Mouse (Mus musculus) heart, postnatal 0 days (tissue): Measurements from ENCODE around the gene Vwa8. TPM values are rescaled to one million over a fixed set of nuclear protein-coding genes. Genes with fewer than 3 reads are reported as not detected.

Experiments
- ATAC-seq: fragments of 200-750 bp; cut with Nextera tagmentation; 2 replicates; pipeline ENCODE4 v1.8.0; 2017; ENCODE audit warnings: low read depth, moderate number of reproducible peaks, moderate library complexity; ENCODE audit not compliant: insufficient read depth
- DNase-seq: peaks from one replicate; pipeline ENCODE4 v3.0.0-alpha.2; 2016; ENCODE audit warnings: low spot score
- H3K27ac ChIP-seq: fragments of 300-500 bp; sonication (generic); 2 replicates; pipeline ENCODE4 v1.5.1; 2014; ENCODE audit warnings: low read depth, mild to moderate bottlenecking
- H3K27me3 ChIP-seq: fragments of 300-500 bp; sonication (generic); 2 replicates; pipeline ENCODE4 v1.6.1; 2014; ENCODE audit warnings: low read length, mixed read lengths; ENCODE audit not compliant: control insufficient read depth, insufficient read depth
- H3K36me3 ChIP-seq: fragments of 300-500 bp; sonication (generic); replicated peaks from 2 replicates; pipeline ENCODE4 v1.6.1; 2014; ENCODE audit warnings: low read length, mixed read lengths; ENCODE audit not compliant: control insufficient read depth, insufficient read depth
- H3K4me1 ChIP-seq: fragments of 300-500 bp; sonication (generic); 2 replicates; pipeline ENCODE4 v1.6.1; 2014; ENCODE audit warnings: antibody characterized with exemption; ENCODE audit not compliant: control insufficient read depth, insufficient read depth
- H3K4me2 ChIP-seq: fragments of 300-500 bp; sonication (generic); 2 replicates; pipeline ENCODE4 v1.6.1; 2014; ENCODE audit warnings: low read depth, mild to moderate bottlenecking, low read length, moderate library complexity
- H3K4me3 ChIP-seq: fragments of 300-500 bp; sonication (generic); 2 replicates; pipeline ENCODE4 v1.5.1; 2014; ENCODE audit warnings: low read depth, low read length
- H3K9ac ChIP-seq: fragments of 300-500 bp; sonication (generic); replicated peaks from 2 replicates; pipeline ENCODE4 v1.6.1; 2014; ENCODE audit warnings: low read depth, low read length, mixed read lengths
- H3K9me3 ChIP-seq: fragments of 300-500 bp; sonication (generic); replicated peaks from 2 replicates; pipeline ENCODE4 v1.6.1; 2016; ENCODE audit warnings: low read length; ENCODE audit not compliant: control insufficient read depth
- CTCF ChIP-seq: IDR thresholded peaks from 2 replicates; pipeline ENCODE4 v1.5.1; 2016; ENCODE audit warnings: antibody characterized with exemption, control low read depth, low read depth
- EP300 ChIP-seq: IDR thresholded peaks from 2 replicates; pipeline ENCODE4 v1.6.1; 2016; ENCODE audit warnings: antibody characterized with exemption, low read depth
- WGBS: fragments of 180-500 bp; shearing (Covaris S2); extraction: QIAGEN DNeasy Blood & Tissue Kit; methylation state at CpG from one replicate; pipeline ENCODE4 v1.1.7; 2014; 5-methylcytosine and 5-hydroxymethylcytosine counted together
- polyA plus RNA-seq: library from polyadenylated mRNA; unstranded; fragments of >200 nt; fragmentation: Nextera tagmentation; extraction: Ambion mirVana; gene quantifications from 2 replicates; pipeline ENCODE4 v1.2.1, GENCODE M21; 2015
- total RNA-seq: library from RNA; depleted of rRNA; stranded (reverse); fragments of >200 nt; gene quantifications from 2 replicates; pipeline ENCODE4 v1.2.3, GENCODE M21; 2014; ENCODE audit warnings: low replicate concordance

Vwa8 gene
- total and polyA plus RNA-seq, 2 experiments from 2014 or later = 36.2 to 78.8 TPM

GRCm38 (mm10) chr14:79208468-79208867 lies 359.6 kb downstream of the Vwa8 start:
- Histone ChIP-seq H3K4me3 (no peak overlapping the region), H3K27me3 (no peaks in the 10 kb centered on the region), H3K4me2 (no peak overlapping the region), H3K4me1 (no peaks in the 10 kb centered on the region), H3K9me3 (no peaks in the 10 kb centered on the region), H3K36me3 (no peaks in the 10 kb centered on the region), H3K9ac (no peak overlapping the region), H3K27ac (no peak overlapping the region)
- ATAC-seq = no peak
- DNase-seq = no peak
- no peak for TF ChIP-seq CTCF
- no peak for TF ChIP-seq EP300

GRCm38 (mm10) chr14:79209813-79210212 lies 361.0 kb downstream of the Vwa8 start:
- ATAC-seq (no peak), DNase-seq (no peak)
- Histone ChIP-seq H3K9me3 (no peaks in the 10 kb centered on the region), H3K4me1 (no peaks in the 10 kb centered on the region), H3K27me3 (no peaks in the 10 kb centered on the region), H3K4me3 (no peak overlapping the region), H3K36me3 (no peaks in the 10 kb centered on the region), H3K27ac (no peak overlapping the region), H3K9ac (no peak overlapping the region), H3K4me2 (no peak overlapping the region)
- 69% methylated on average over 3 of the region's 3 CpGs for WGBS
- TF ChIP-seq CTCF (no peak), EP300 (no peak)

GRCm38 (mm10) chr14:79212380-79212991 lies 363.6 kb downstream of the Vwa8 start:
- no peaks in the 10 kb centered on the region for H3K9me3 ChIP-seq
- H3K36me3 ChIP-seq = no peaks in the 10 kb centered on the region
- no peak overlapping the region for H3K4me2 ChIP-seq
- no peaks in the 10 kb centered on the region for H3K4me1 ChIP-seq
- no peak for ATAC-seq
- H3K27ac ChIP-seq = no peak overlapping the region
- 63% methylated on average over 11 of the region's 11 CpGs for WGBS
- no peaks in the 10 kb centered on the region for H3K27me3 ChIP-seq
- no peak overlapping the region for H3K9ac ChIP-seq
- DNase-seq = no peak
- H3K4me3 ChIP-seq = no peak overlapping the region
- no peak for TF ChIP-seq CTCF
- TF ChIP-seq EP300 = no peak

GRCm38 (mm10) chr14:79214129-79214528 lies 365.3 kb downstream of the Vwa8 start:
- Histone ChIP-seq H3K4me1 (no peaks in the 10 kb centered on the region), H3K4me2 (no peak overlapping the region), H3K27ac (no peak overlapping the region), H3K9me3 (no peaks in the 10 kb centered on the region), H3K4me3 (no peak overlapping the region), H3K36me3 (no peaks in the 10 kb centered on the region), H3K9ac (no peak overlapping the region), H3K27me3 (no peaks in the 10 kb centered on the region)
- DNase-seq (no peak), ATAC-seq (no peak)
- TF ChIP-seq EP300 (no peak), CTCF (no peak)
- WGBS = 85% methylated on average over 6 of the region's 6 CpGs

- Histone ChIP-seq H3K4me2 (no peak overlapping the region), H3K36me3 (no peaks in the 10 kb centered on the region), H3K4me1 (no peaks in the 10 kb centered on the region), H3K27me3 (no peaks in the 10 kb centered on the region), H3K27ac (no peak overlapping the region), H3K9ac (no peak overlapping the region), H3K9me3 (no peaks in the 10 kb centered on the region), H3K4me3 (no peak overlapping the region)
- 53% methylated on average over 8 of the region's 8 CpGs for WGBS
- TF ChIP-seq CTCF (no peak), EP300 (no peak)
- DNase-seq (no peak), ATAC-seq (no peak)
These were observed 365.9 kb downstream of the Vwa8 start for GRCm38 (mm10) chr14:79214660-79215249.

GRCm38 (mm10) chr14:79216366-79216765 lies 367.5 kb downstream of the Vwa8 start:
- WGBS = 82% methylated on average over 2 of the region's 2 CpGs
- Histone ChIP-seq H3K9ac (no peak overlapping the region), H3K9me3 (no peaks in the 10 kb centered on the region), H3K4me1 (no peaks in the 10 kb centered on the region), H3K4me3 (no peak overlapping the region), H3K4me2 (no peak overlapping the region), H3K36me3 (no peaks in the 10 kb centered on the region), H3K27me3 (no peaks in the 10 kb centered on the region), H3K27ac (no peak overlapping the region)
- no peak for ATAC-seq
- TF ChIP-seq CTCF = no peak
- TF ChIP-seq EP300 = no peak
- no peak for DNase-seq
